Mouse (Mus musculus): ENCODE data around the gene Dtx3l.
"Not testable (repeated sequence)": the region's sequence is repeated elsewhere in the genome, so short reads cannot be mapped to it uniquely, and the experiment has no call there.

Dtx3l gene

GRCm38 (mm10) chr16:35938211-35939151 lies at the start of gene Dtx3l, which contains the start of gene Parp9:
TSS of gene Dtx3l (minus strand) at chr16:35939151.
TSS of gene Parp9 (plus strand) at chr16:35938470.
- DNase-seq (ENCODE audit: low spot score) = peak; percentile 64

- no peak for DNase-seq (ENCODE audit: low spot score)
Observed at GRCm38 (mm10) chr16:35987930-35988329, 49.0 kb upstream of the Dtx3l start.

GRCm38 (mm10) chr16:35984471-35984870 lies 45.5 kb upstream of the Dtx3l start:
- no peak for DNase-seq (ENCODE audit: low spot score)

- DNase-seq (ENCODE audit: low spot score) = peak; percentile 63
Observed at GRCm38 (mm10) chr16:35983517-35984101, 44.7 kb upstream of the Dtx3l start.

- DNase-seq (ENCODE audit: low spot score) = peak; percentile 93
Observed at GRCm38 (mm10) chr16:35982902-35983516, 44.1 kb upstream of the Dtx3l start.

- DNase-seq (ENCODE audit: low spot score) = no peak
Observed at GRCm38 (mm10) chr16:35982506-35982901, 43.6 kb upstream of the Dtx3l start.

GRCm38 (mm10) chr16:35981363-35981821 lies 42.4 kb upstream of the Dtx3l start:
- DNase-seq (ENCODE audit: low spot score) = peak; percentile 100

GRCm38 (mm10) chr16:35978450-35978849 lies 39.5 kb upstream of the Dtx3l start, which contains the start of gene Kpna1:
TSS of gene Kpna1 (plus strand) at chr16:35978750.
- DNase-seq (ENCODE audit: low spot score) = not testable (repeated sequence)

- DNase-seq (ENCODE audit: low spot score) = no peak
Observed at GRCm38 (mm10) chr16:35974021-35974420, 35.1 kb upstream of the Dtx3l start.

- DNase-seq (ENCODE audit: low spot score) = no peak
Observed at GRCm38 (mm10) chr16:35968149-35968548, 29.2 kb upstream of the Dtx3l start.

- DNase-seq (ENCODE audit: low spot score) = no peak
Observed at GRCm38 (mm10) chr16:35967319-35967718, 28.4 kb upstream of the Dtx3l start.

- no peak for DNase-seq (ENCODE audit: low spot score)
Observed at GRCm38 (mm10) chr16:35966411-35967115, 27.6 kb upstream of the Dtx3l start.

GRCm38 (mm10) chr16:35965991-35966390 lies 27.0 kb upstream of the Dtx3l start:
- DNase-seq (ENCODE audit: low spot score) = not testable (repeated sequence)

- DNase-seq (ENCODE audit: low spot score) = no peak
Observed at GRCm38 (mm10) chr16:35952628-35953130, 13.7 kb upstream of the Dtx3l start.

GRCm38 (mm10) chr16:35951216-35951615 lies 12.3 kb upstream of the Dtx3l start:
- DNase-seq (ENCODE audit: low spot score) = no peak

- DNase-seq (ENCODE audit: low spot score) = no peak
Observed at GRCm38 (mm10) chr16:35949264-35949663, 10.3 kb upstream of the Dtx3l start.

GRCm38 (mm10) chr16:35941382-35941781 lies 2.4 kb upstream of the Dtx3l start:
- no peak for DNase-seq (ENCODE audit: low spot score)

- peak; percentile 79 for DNase-seq (ENCODE audit: low spot score)
Observed at GRCm38 (mm10) chr16:35939690-35940089, 739 bp upstream of the Dtx3l start.

- DNase-seq (ENCODE audit: low spot score) = no peak
Observed at GRCm38 (mm10) chr16:35939261-35939660, 310 bp upstream of the Dtx3l start.

GRCm38 (mm10) chr16:35933181-35933580 lies 5.8 kb downstream of the Dtx3l start:
- no peak for DNase-seq (ENCODE audit: low spot score)

- no peak for DNase-seq (ENCODE audit: low spot score)
Observed at GRCm38 (mm10) chr16:35932179-35933055, 6.5 kb downstream of the Dtx3l start.
